Mouse (Mus musculus) cerebellum, adult 2 months (tissue): ENCODE results near the gene Rassf3.

Experiments
- CTCF ChIP-seq: fragments of 200-500 bp; IDR thresholded peaks from 2 replicates; pipeline ENCODE4 v1.5.1; 2011; ENCODE audit warnings: low read depth, mild to moderate bottlenecking, control low read depth, low read length, moderate library complexity, borderline replicate concordance; ENCODE audit not compliant: insufficient read depth
- POLR2A ChIP-seq: fragments of 200-500 bp; IDR thresholded peaks from 2 replicates; pipeline ENCODE4 v1.6.1; 2011; ENCODE audit warnings: low read length, control low read depth, borderline replicate concordance; ENCODE audit not compliant: insufficient read depth

DNA sequence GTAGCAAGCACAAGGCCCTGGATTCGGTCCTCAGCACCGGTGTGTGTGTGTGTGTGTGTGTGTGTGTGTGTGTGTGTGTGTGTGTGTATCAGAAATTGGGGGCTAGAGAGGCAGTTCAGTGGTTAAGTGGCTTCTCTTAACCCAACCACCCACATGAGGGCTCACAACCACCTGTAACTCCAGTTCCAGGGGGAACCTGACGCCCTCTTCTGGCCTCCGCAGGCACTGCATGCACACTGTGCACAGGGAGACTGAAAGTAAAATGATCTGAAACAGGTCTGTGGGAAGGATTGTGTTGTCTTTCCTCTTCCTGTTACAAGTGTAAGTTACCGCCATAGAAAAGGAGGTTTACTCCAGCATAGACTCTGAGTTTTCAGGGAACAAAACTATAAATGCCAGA, 49.0 kb downstream of the Rassf3 start:
- no peak for TF ChIP-seq CTCF
- no peak for TF ChIP-seq POLR2A
